Mouse (Mus musculus) G1E (cell line): ENCODE data around the gene Grik1.

Source experiments
- CTCF ChIP-seq: IDR thresholded peaks from 2 replicates; pipeline ENCODE4 v1.5.1; 2012; ENCODE audit warnings: low read depth, low read length, inconsistent platforms, mixed read lengths
- GATA1 ChIP-seq: IDR thresholded peaks from 2 replicates; pipeline ENCODE4 v1.6.1; 2012; ENCODE audit warnings: borderline replicate concordance, low read length, inconsistent platforms, mixed read lengths
- GATA2 ChIP-seq: IDR thresholded peaks from 2 replicates; pipeline ENCODE4 v1.6.1; 2012; ENCODE audit warnings: low read depth, low read length, inconsistent platforms, borderline replicate concordance
- TAL1 ChIP-seq: conservative IDR thresholded peaks from 2 replicates; pipeline ENCODE4 v1.6.1; 2012; ENCODE audit warnings: low read depth, low read length, inconsistent platforms, mixed read lengths

DNA sequence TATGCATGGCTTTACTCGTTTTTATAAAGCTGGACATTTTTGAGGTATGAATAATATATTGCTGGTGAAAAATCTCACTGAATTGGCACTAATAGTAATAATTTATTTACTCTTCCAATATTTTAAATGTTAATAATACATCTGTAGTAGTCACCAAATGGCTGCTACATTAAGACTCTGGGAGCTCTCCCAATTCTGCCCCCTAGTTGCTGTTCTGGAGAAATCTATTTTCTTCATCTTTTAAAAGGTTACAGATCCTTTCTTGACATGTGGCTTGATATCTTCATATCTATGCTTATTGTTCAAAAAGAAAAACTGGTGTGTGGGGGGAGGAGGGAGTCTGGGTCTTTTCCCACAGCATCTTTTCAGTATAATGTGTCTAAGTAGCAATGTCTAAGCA lies 151.2 kb downstream of the Grik1 start:
- no peak for TF ChIP-seq GATA1
- no peak for TF ChIP-seq CTCF
- no peak for TF ChIP-seq GATA2
- no peak for TF ChIP-seq TAL1
